Mouse (Mus musculus) limb, embryonic 11.5 days (tissue): ENCODE results near the gene Ccdc63. TPM values are rescaled to one million over a fixed set of nuclear protein-coding genes. Genes with fewer than 3 reads are reported as not detected.

Experiments
- ATAC-seq: fragments of 200-750 bp; cut with Nextera tagmentation; 2 replicates; pipeline ENCODE4 v1.8.0; 2017; ENCODE audit warnings: low read depth; ENCODE audit not compliant: insufficient number of reproducible peaks, low FRiP score, low TSS enrichment
- DNase-seq: peaks from one replicate; pipeline ENCODE4 v3.0.0-alpha.2; 2015; ENCODE audit warnings: low spot score
- H3K27ac ChIP-seq: fragments of 300-500 bp; sonication (generic); replicated peaks from 2 replicates; pipeline ENCODE4 v1.5.1; 2014; ENCODE audit warnings: low read depth, mild to moderate bottlenecking, low read length
- H3K27me3 ChIP-seq: fragments of 300-500 bp; sonication (generic); 2 replicates; pipeline ENCODE4 v1.6.1; 2014; ENCODE audit warnings: mild to moderate bottlenecking, low read length, mixed read lengths; ENCODE audit not compliant: control insufficient read depth, insufficient read depth
- H3K36me3 ChIP-seq: fragments of 300-500 bp; sonication (generic); 2 replicates; pipeline ENCODE4 v1.6.1; 2014; ENCODE audit warnings: mild to moderate bottlenecking, low read length, moderate library complexity, mixed read lengths; ENCODE audit not compliant: control insufficient read depth, insufficient read depth
- H3K4me1 ChIP-seq: fragments of 300-500 bp; sonication (generic); 2 replicates; pipeline ENCODE4 v1.6.1; 2014; ENCODE audit warnings: low read length, mixed read lengths; ENCODE audit not compliant: control insufficient read depth, insufficient read depth
- H3K4me2 ChIP-seq: fragments of 300-500 bp; sonication (generic); 2 replicates; pipeline ENCODE4 v1.6.1; 2014; ENCODE audit warnings: low read depth, mild to moderate bottlenecking, moderate library complexity; ENCODE audit not compliant: severe bottlenecking
- H3K4me3 ChIP-seq: fragments of 300-500 bp; sonication (generic); 2 replicates; pipeline ENCODE4 v1.5.1; 2014; ENCODE audit warnings: low read depth, low read length
- H3K9ac ChIP-seq: fragments of 300-500 bp; sonication (generic); 2 replicates; pipeline ENCODE4 v1.6.1; 2014; ENCODE audit warnings: mild to moderate bottlenecking, low read length
- H3K9me3 ChIP-seq: fragments of 300-500 bp; sonication (generic); 2 replicates; pipeline ENCODE4 v1.6.1; 2016; ENCODE audit warnings: low read length; ENCODE audit not compliant: control insufficient read depth
- WGBS: fragments of 180-500 bp; shearing (Covaris S2); extraction: QIAGEN DNeasy Blood & Tissue Kit; methylation state at CpG from one replicate; pipeline ENCODE4 v1.1.7; 2014; 5-methylcytosine and 5-hydroxymethylcytosine counted together
- polyA plus RNA-seq: library from polyadenylated mRNA; unstranded; fragments of >200 nt; fragmentation: Nextera tagmentation; extraction: Ambion mirVana; gene quantifications from 2 replicates; pipeline ENCODE4 v1.2.1, GENCODE M21; 2014

The Ccdc63 gene
- polyA plus RNA-seq, 1 experiment from 2014 or later: not detected

DNA sequence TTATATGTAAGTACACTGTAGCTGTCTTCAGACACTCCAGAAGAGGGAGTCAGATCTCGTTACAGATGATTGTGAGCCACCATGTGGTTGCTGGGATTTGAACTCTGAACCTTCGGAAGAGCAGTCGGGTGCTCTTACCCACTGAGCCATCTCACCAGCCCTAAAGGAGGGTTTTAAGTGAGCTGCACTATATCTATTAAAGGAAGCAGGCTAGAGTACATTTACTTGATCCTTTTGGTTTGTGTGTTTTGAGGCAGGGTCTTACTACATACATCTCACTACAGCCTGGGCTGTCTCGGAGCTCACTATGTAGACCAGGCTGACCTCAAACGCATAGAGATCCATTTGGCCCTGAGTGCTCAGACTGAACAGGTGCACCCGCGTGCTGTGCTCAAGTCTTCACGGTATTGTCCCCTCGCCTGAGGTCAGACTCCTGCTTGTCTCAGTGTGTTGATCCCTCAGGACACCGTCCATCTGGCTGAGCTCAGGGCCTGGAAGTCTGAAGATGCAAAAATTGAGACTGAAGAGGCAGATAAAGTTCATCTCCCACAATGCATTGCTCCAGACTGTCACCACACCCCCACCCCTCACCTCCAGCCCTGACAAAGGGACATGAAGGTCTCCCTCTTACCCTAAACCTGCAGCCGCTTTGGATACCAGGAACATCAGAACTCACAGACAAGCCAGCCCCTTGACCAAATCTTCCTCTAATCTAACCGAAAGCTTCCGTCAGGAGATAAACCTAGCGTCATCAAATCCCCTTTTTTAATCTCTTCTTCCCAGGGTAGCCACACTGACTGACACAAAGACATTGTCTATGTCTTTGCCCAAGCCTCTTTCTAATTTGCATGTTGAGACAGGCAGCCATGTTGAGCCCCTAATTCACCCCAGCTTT lies 6.0 kb downstream of the Ccdc63 start:
- no peak overlapping the region for H3K4me2 ChIP-seq
- H3K27ac ChIP-seq: no peak overlapping the region
- no peaks in the 10 kb centered on the region for H3K36me3 ChIP-seq
- no peak overlapping the region for H3K9ac ChIP-seq
- no peak overlapping the region for H3K4me3 ChIP-seq
- WGBS: 90% methylated on average over 14 of the region's 14 CpGs
- H3K4me1 ChIP-seq: 0 out of 2 replicates have a peak, but pooled peaks cover 3% of the 10 kb centered on the region
- H3K27me3 ChIP-seq: 0 out of 2 replicates have a peak, but pooled peaks cover 4% of the 10 kb centered on the region
- no peak for ATAC-seq
- no peaks in the 10 kb centered on the region for H3K9me3 ChIP-seq
- DNase-seq: no peak

DNA sequence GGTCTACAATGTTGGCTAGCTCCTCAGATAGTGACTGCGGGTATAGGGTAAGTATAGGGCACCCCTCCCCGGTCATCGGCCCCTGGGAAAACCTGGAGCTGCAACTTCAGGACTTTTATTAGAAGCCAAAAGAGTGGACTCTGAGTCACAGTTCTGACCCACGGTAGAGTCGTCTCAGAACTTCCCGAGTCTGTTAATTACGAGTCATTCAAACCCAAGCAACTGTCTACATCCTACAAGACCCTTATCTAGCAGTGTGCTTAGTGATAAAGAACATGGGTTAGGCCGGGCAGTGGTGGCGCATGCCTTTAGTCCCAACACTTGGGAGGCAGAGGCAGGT lies 7.6 kb downstream of the Ccdc63 start:
- Histone ChIP-seq H3K36me3 (no peaks in the 10 kb centered on the region), H3K27me3 (0 out of 2 replicates have a peak, but pooled peaks cover 4% of the 10 kb centered on the region), H3K9ac (no peak overlapping the region), H3K4me1 (0 out of 2 replicates have a peak, but pooled peaks cover 5% of the 10 kb centered on the region), H3K27ac (no peak overlapping the region), H3K9me3 (no peaks in the 10 kb centered on the region), H3K4me2 (no peak overlapping the region), H3K4me3 (no peak overlapping the region)
- 90% methylated on average over 9 of the region's 9 CpGs for WGBS
- ATAC-seq: no peak
- DNase-seq: no peak

DNA sequence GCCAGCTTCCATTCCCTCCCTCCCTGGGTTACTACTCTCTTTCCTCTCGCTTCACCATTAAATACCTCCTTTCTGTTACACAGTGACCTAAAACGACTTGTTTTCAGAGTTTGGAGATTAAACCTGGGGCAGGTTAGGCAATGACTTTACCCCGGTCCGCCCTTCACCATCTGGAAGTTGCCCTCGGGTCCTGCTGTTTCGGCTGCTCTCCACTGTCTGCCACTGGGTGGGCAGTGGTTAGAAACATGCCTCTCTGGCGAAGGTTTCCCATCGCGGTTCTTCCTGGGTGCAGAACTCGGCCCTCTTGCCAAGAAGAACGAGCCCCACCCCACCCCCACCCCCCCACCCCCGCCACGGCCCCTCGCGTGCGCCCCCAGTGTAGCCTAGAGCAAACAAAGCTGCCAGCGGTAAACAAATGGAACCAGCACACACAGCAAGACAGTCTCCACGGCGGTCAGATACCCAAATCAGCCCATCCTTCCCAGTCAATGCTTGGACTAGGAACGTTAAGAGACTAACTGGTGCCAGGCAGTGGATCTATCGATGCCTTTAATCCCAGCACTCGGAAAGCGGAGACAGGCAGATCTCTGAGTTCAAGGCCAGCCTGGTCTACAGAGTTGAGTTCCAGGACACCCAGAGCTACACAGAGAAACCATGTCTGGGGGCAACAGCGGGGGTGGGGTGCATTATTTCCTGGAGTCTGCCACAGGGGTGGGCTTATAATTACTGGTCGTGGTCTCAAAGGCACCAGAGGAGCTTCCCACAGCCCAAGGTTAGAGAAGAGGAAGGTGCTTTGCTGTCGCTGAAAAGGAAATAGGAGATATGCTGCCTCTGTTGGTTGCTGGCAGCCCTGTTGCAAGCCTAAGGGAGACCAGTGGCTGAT lies 8.2 kb downstream of the Ccdc63 start:
- peak overlapping the region; percentile 30 for H3K4me3 ChIP-seq
- 23% methylated on average over 26 of the region's 26 CpGs for WGBS
- H3K9me3 ChIP-seq: no peaks in the 10 kb centered on the region
- H3K36me3 ChIP-seq: no peaks in the 10 kb centered on the region
- 0 out of 2 replicates have a peak, but pooled peaks cover 4% of the 10 kb centered on the region for H3K27me3 ChIP-seq
- no peak for ATAC-seq
- H3K9ac ChIP-seq: no peak overlapping the region; the same call in 1 of the 2 replicates
- H3K4me1 ChIP-seq: 0 out of 2 replicates have a peak, but pooled peaks cover 5% of the 10 kb centered on the region
- H3K4me2 ChIP-seq: peak overlapping the region; percentile 71
- no peak for DNase-seq
- H3K27ac ChIP-seq: no peak overlapping the region

- H3K36me3 ChIP-seq: no peaks in the 10 kb centered on the region
- ATAC-seq: no peak
- H3K4me2 ChIP-seq: peak overlapping the region; percentile 71
- no peak overlapping the region for H3K27ac ChIP-seq
- peak overlapping the region; percentile 30 for H3K4me3 ChIP-seq
- H3K9ac ChIP-seq: no peak overlapping the region; the same call in 1 of the 2 replicates
- 0 out of 2 replicates have a peak, but pooled peaks cover 4% of the 10 kb centered on the region for H3K27me3 ChIP-seq
- 0 out of 2 replicates have a peak, but pooled peaks cover 5% of the 10 kb centered on the region for H3K4me1 ChIP-seq
- H3K9me3 ChIP-seq: no peaks in the 10 kb centered on the region
- peak; percentile 92 for DNase-seq
- 11% methylated on average over 34 of the region's 34 CpGs for WGBS
These were observed 9.3 kb downstream of the Ccdc63 start for GRCm38 (mm10) chr5:122131076-122132051.

DNA sequence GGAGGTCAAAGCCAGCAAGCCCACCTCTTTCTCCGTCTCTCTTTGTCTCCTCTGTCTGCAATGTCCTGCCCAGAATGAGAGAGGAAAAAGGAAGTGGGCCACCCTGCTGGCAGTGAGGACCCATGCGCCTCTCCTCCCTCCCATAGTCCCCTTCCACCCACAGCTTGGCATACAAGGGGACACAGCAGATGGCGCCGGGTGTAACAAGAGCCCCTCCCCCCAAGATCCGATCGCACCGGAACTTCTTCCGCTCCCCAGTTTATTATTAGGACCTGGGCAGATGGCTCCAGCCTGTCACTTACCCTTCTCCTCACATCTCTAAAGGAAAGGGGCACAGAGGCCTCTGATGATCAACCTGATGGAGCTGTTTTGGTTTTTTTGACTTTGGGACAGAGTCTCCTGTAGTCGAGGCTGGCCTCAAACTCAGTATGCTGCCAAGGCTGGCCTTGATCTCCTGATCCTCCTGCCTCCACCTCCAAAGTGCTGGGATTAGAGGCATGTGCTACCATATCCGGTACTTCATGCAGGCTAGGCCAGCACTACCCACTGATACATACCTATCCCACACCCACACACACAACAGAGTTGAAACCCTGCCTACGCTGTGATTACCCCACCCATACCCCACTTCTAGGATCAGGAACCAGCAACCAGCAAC lies 10.2 kb downstream of the Ccdc63 start:
- 86% methylated on average over 11 of the region's 11 CpGs for WGBS
- H3K4me2 ChIP-seq: no peak overlapping the region
- no peak for DNase-seq

GRCm38 (mm10) chr5:122129068-122129655 lies 11.5 kb downstream of the Ccdc63 start:
- Histone ChIP-seq H3K4me2 (no peak overlapping the region), H3K9ac (no peak overlapping the region), H3K4me3 (no peak overlapping the region), H3K36me3 (no peaks in the 10 kb centered on the region), H3K4me1 (0 out of 2 replicates have a peak, but pooled peaks cover 5% of the 10 kb centered on the region), H3K9me3 (no peaks in the 10 kb centered on the region), H3K27me3 (0 out of 2 replicates have a peak, but pooled peaks cover 4% of the 10 kb centered on the region), H3K27ac (no peak overlapping the region)
- 40% methylated on average over 16 of the region's 16 CpGs for whole genome bisulfite sequencing
- DNase-seq: peak; percentile 85
- no peak for ATAC-seq

More for the DNA sequence above, 10.2 kb downstream of the Ccdc63 start:
- Histone ChIP-seq H3K9ac (no peak overlapping the region), H3K4me1 (0 out of 2 replicates have a peak, but pooled peaks cover 5% of the 10 kb centered on the region), H3K9me3 (no peaks in the 10 kb centered on the region), H3K4me3 (no peak overlapping the region), H3K27ac (no peak overlapping the region), H3K36me3 (no peaks in the 10 kb centered on the region), H3K27me3 (0 out of 2 replicates have a peak, but pooled peaks cover 4% of the 10 kb centered on the region)
- ATAC-seq: no peak

DNA sequence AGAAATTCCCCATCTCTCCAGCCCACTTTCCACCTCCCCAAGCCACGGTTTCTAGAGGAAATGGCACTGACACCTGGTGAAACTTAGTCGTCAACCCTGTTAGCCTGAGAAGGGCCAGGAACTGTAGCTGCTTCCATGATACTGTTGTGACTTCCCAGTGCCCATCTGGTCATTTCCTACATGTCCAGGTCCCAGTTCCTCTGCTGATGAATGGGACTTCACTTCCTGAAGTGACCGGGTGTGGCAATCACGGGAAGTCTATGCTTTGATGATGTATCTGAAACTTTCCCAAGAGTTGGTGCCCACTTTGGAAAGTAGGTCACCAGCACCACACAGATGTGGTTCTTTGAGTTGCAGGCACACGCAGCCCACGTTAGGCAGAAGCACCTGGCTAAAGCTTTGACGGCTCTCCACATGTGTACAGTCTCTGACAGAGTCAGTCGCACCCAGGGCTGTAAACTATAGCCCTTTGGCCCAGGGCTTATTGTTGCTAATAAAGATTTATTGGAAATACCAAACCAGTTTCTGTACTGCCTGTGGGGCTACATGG lies 15.3 kb downstream of the Ccdc63 start:
- H3K36me3 ChIP-seq: no peaks in the 10 kb centered on the region
- H3K4me3 ChIP-seq: no peak overlapping the region
- WGBS: 63% methylated on average over 8 of the region's 8 CpGs
- no peak overlapping the region for H3K4me2 ChIP-seq
- H3K9ac ChIP-seq: no peak overlapping the region
- ATAC-seq (no peak), DNase-seq (no peak)
- no peaks in the 10 kb centered on the region for H3K9me3 ChIP-seq
- H3K27ac ChIP-seq: no peak overlapping the region
- H3K4me1 ChIP-seq: 0 out of 2 replicates have a peak, but pooled peaks cover 2% of the 10 kb centered on the region
- H3K27me3 ChIP-seq: no peaks in the 10 kb centered on the region
